Mouse (Mus musculus) stomach, embryonic 16.5 days (tissue): Measurements from ENCODE around the gene Ctdspl2. TPM values are rescaled to one million over a fixed set of nuclear protein-coding genes. Genes with fewer than 3 reads are reported as not detected.
"Not testable (repeated sequence)": the region's sequence is repeated elsewhere in the genome, so short reads cannot be mapped to it uniquely, and the experiment has no call there.

Experiments
- ATAC-seq: fragments of 200-750 bp; cut with Nextera tagmentation; 2 replicates; pipeline ENCODE4 v1.8.0; 2017; ENCODE audit warnings: moderate number of reproducible peaks, moderate TSS enrichment; ENCODE audit not compliant: insufficient read depth, low FRiP score
- H3K27ac ChIP-seq: fragments of 300-500 bp; sonication (generic); 2 replicates; pipeline ENCODE4 v1.5.1; 2014; ENCODE audit warnings: low read length
- H3K27me3 ChIP-seq: fragments of 300-500 bp; sonication (generic); 2 replicates; pipeline ENCODE4 v1.6.1; 2014; ENCODE audit warnings: low read length, control low read depth, mixed read lengths; ENCODE audit not compliant: control insufficient read depth, insufficient read depth
- H3K36me3 ChIP-seq: fragments of 300-500 bp; sonication (generic); 2 replicates; pipeline ENCODE4 v1.6.1; 2014; ENCODE audit warnings: low read length; ENCODE audit not compliant: control insufficient read depth, insufficient read depth
- H3K4me1 ChIP-seq: fragments of 300-500 bp; sonication (generic); 2 replicates; pipeline ENCODE4 v1.6.1; 2014; ENCODE audit warnings: low read length, control low read depth, mixed read lengths; ENCODE audit not compliant: control insufficient read depth, insufficient read depth
- H3K4me2 ChIP-seq: fragments of 300-500 bp; sonication (generic); 2 replicates; pipeline ENCODE4 v1.6.1; 2014; ENCODE audit warnings: low read depth, low read length, mixed read lengths
- H3K4me3 ChIP-seq: fragments of 300-500 bp; sonication (generic); replicated peaks from 2 replicates; pipeline ENCODE4 v1.5.1; 2014; ENCODE audit warnings: mild to moderate bottlenecking, low read length
- H3K9ac ChIP-seq: fragments of 300-500 bp; sonication (generic); 2 replicates; pipeline ENCODE4 v1.6.1; 2014; ENCODE audit warnings: low read length
- H3K9me3 ChIP-seq: fragments of 300-500 bp; sonication (generic); replicated peaks from 2 replicates; pipeline ENCODE4 v1.6.1; 2016; ENCODE audit warnings: low read length, control low read depth; ENCODE audit not compliant: control insufficient read depth
- WGBS: fragments of 180-500 bp; shearing (Covaris S2); extraction: QIAGEN DNeasy Blood & Tissue Kit; methylation state at CpG from one replicate; pipeline ENCODE4 v1.1.7; 2014; 5-methylcytosine and 5-hydroxymethylcytosine counted together
- polyA plus RNA-seq: library from polyadenylated mRNA; unstranded; fragments of >200 nt; fragmentation: Nextera tagmentation; extraction: Ambion mirVana; gene quantifications from 2 replicates; pipeline ENCODE4 v1.2.1, GENCODE M21; 2015

The Ctdspl2 gene
- polyA plus RNA-seq, 1 experiment from 2014 or later, result 49.1 TPM

- Histone ChIP-seq H3K9me3 (no peaks in the 10 kb centered on the region), H3K4me2 (no peak overlapping the region), H3K4me1 (no peaks in the 10 kb centered on the region), H3K27me3 (no peaks in the 10 kb centered on the region), H3K27ac (no peak overlapping the region), H3K9ac (no peak overlapping the region), H3K36me3 (peaks cover 6% of the 10 kb centered on the region), H3K4me3 (no peak overlapping the region)
- WGBS, result 84% methylated on average over 1 of the region's 1 CpGs
- ATAC-seq, result no peak
Observed at GRCm38 (mm10) chr2:121995738-121996137, 39.9 kb downstream of the Ctdspl2 start.

- no peaks in the 10 kb centered on the region for H3K4me1 ChIP-seq
- ATAC-seq, result no peak
- H3K4me3 ChIP-seq, result no peak overlapping the region
- 93% methylated on average over 3 of the region's 3 CpGs for WGBS
- no peak overlapping the region for H3K27ac ChIP-seq
- H3K36me3 ChIP-seq, result peaks cover 5% of the 10 kb centered on the region
- H3K9me3 ChIP-seq, result no peaks in the 10 kb centered on the region
- H3K9ac ChIP-seq, result no peak overlapping the region
- H3K4me2 ChIP-seq, result no peak overlapping the region
- H3K27me3 ChIP-seq, result no peaks in the 10 kb centered on the region
Observed at GRCm38 (mm10) chr2:122008832-122009231, 53.0 kb downstream of the Ctdspl2 start.

- H3K4me2 ChIP-seq, result no peak overlapping the region
- WGBS, result 84% methylated on average over 7 of the region's 7 CpGs
- no peaks in the 10 kb centered on the region for H3K4me1 ChIP-seq
- peaks cover 5% of the 10 kb centered on the region for H3K36me3 ChIP-seq
- H3K27ac ChIP-seq, result no peak overlapping the region
- H3K9ac ChIP-seq, result no peak overlapping the region
- H3K4me3 ChIP-seq, result no peak overlapping the region
- ATAC-seq, result no peak
- H3K9me3 ChIP-seq, result no peaks in the 10 kb centered on the region
- H3K27me3 ChIP-seq, result no peaks in the 10 kb centered on the region
Observed at GRCm38 (mm10) chr2:122011441-122011840, 55.6 kb downstream of the Ctdspl2 start.

- no peak for ATAC-seq
- H3K4me1 ChIP-seq, result no peaks in the 10 kb centered on the region
- H3K9ac ChIP-seq, result no peak overlapping the region
- no peak overlapping the region for H3K4me2 ChIP-seq
- H3K36me3 ChIP-seq, result no peaks in the 10 kb centered on the region
- no peaks in the 10 kb centered on the region for H3K27me3 ChIP-seq
- WGBS, result 23% methylated on average over 1 of the region's 1 CpGs
- H3K27ac ChIP-seq, result no peak overlapping the region
- H3K9me3 ChIP-seq, result no peaks in the 10 kb centered on the region
- no peak overlapping the region for H3K4me3 ChIP-seq
Observed at GRCm38 (mm10) chr2:122018705-122019104, 62.9 kb downstream of the Ctdspl2 start.

- H3K4me3 ChIP-seq, result no peak overlapping the region
- no peaks in the 10 kb centered on the region for H3K9me3 ChIP-seq
- no peaks in the 10 kb centered on the region for H3K27me3 ChIP-seq
- H3K36me3 ChIP-seq, result no peaks in the 10 kb centered on the region
- ATAC-seq, result no peak
- no peak overlapping the region for H3K9ac ChIP-seq
- no peak overlapping the region for H3K4me2 ChIP-seq
- no peak overlapping the region for H3K27ac ChIP-seq
- no peaks in the 10 kb centered on the region for H3K4me1 ChIP-seq
- 77% methylated on average over 2 of the region's 2 CpGs for WGBS
Observed at GRCm38 (mm10) chr2:122022284-122022683, 66.5 kb downstream of the Ctdspl2 start.

- peak overlapping the region; percentile 61; the same call in 1 of the 2 replicates for H3K4me2 ChIP-seq
- H3K9me3 ChIP-seq, H3K27ac ChIP-seq, H3K4me1 ChIP-seq, H3K9ac ChIP-seq, H3K27me3 ChIP-seq, ATAC-seq, H3K4me3 ChIP-seq, H3K36me3 ChIP-seq: not testable (repeated sequence)
- WGBS, result 89% methylated on average over 10 of the region's 10 CpGs
Observed at GRCm38 (mm10) chr2:122027091-122027490, 71.3 kb downstream of the Ctdspl2 start.

- Histone ChIP-seq H3K4me2 (peak within 1 kb of the TSS; percentile 75), H3K27me3 (no peaks in the 10 kb centered on the region), H3K4me3 (peak within 1 kb of the TSS; percentile 90), H3K9ac (peak within 1 kb of the TSS; percentile 93), H3K4me1 (no peaks in the 10 kb centered on the region; the same call in 1 of the 2 replicates), H3K36me3 (peaks cover 3% of the 10 kb centered on the region; the same call in 1 of the 2 replicates), H3K9me3 (no peaks in the 10 kb centered on the region), H3K27ac (peak within 1 kb of the TSS; percentile 88)
- under 1% methylated on average over 58 of the region's 67 CpGs for WGBS
- peak; percentile 100 for ATAC-seq
Observed at GRCm38 (mm10) chr2:122027862-122028755, 72.3 kb downstream of the Ctdspl2 start, which contains the start of gene Eif3j1. TSS of gene Eif3j1 (plus strand) at chr2:122028546.

- Histone ChIP-seq H3K36me3 (peaks cover 5% of the 10 kb centered on the region; the same call in 1 of the 2 replicates), H3K27ac (peak overlapping the region; percentile 83), H3K27me3 (no peaks in the 10 kb centered on the region), H3K4me2 (peak overlapping the region; percentile 75), H3K4me3 (peak overlapping the region; percentile 90), H3K4me1 (no peaks in the 10 kb centered on the region; the same call in 1 of the 2 replicates), H3K9ac (peak overlapping the region; percentile 93), H3K9me3 (no peaks in the 10 kb centered on the region)
- ATAC-seq, result peak; percentile 35
- WGBS, result under 1% methylated on average over 70 of the region's 71 CpGs
Observed at GRCm38 (mm10) chr2:122028756-122029700, 73.2 kb downstream of the Ctdspl2 start.
